Mouse (Mus musculus) liver, embryonic 14.5 days (tissue): ENCODE measurements at regions not wholly inside any gene's neighbourhood (a gene's known extent, or its start where the extent isn't known, plus 50 kb on each side); places are given as distances from the start of the nearest gene placed in this dataset.

Experiments
- ATAC-seq: fragments of 200-750 bp; cut with Nextera tagmentation; 2 replicates; pipeline ENCODE4 v1.8.0; 2017; ENCODE audit warnings: moderate number of reproducible peaks, mild to moderate bottlenecking, moderate library complexity; ENCODE audit not compliant: insufficient read depth
- DNase-seq, 3 experiments: peaks; one replicate each; pipeline ENCODE4 v3.0.0-alpha.2; 2012 to 2013; ENCODE audit warnings: low read depth in 3 of 3, low spot score in 3 of 3
- H3K27ac ChIP-seq: fragments of 300-500 bp; sonication (generic); 2 replicates; pipeline ENCODE4 v1.5.1; 2014; ENCODE audit warnings: moderate library complexity, mild to moderate bottlenecking, control low read depth, inconsistent platforms
- H3K27me3 ChIP-seq: fragments of 300-500 bp; sonication (generic); 2 replicates; pipeline ENCODE4 v1.6.1; 2014; ENCODE audit warnings: mild to moderate bottlenecking, low read length, moderate library complexity; ENCODE audit not compliant: control insufficient read depth, insufficient read depth
- H3K36me3 ChIP-seq: fragments of 300-500 bp; sonication (generic); replicated peaks from 2 replicates; pipeline ENCODE4 v1.6.1; 2014; ENCODE audit warnings: low read depth; ENCODE audit not compliant: control insufficient read depth, insufficient read depth
- H3K4me1 ChIP-seq, 2 experiments: fragments of 200-500 bp in 1 of 2; fragments of 300-500 bp in 1 of 2; sonication (generic) in 1 of 2; replicated peaks; 2 replicates each; pipeline ENCODE4 v1.6.1; 2012 to 2014; ENCODE audit warnings: antibody characterized with exemption in 1 of 2, inconsistent platforms in 1 of 2, low read length in 1 of 2; ENCODE audit not compliant: control insufficient read depth in 2 of 2, insufficient read depth in 2 of 2
- H3K4me2 ChIP-seq: fragments of 300-500 bp; sonication (generic); 2 replicates; pipeline ENCODE4 v1.6.1; 2014; ENCODE audit warnings: low read depth, mild to moderate bottlenecking, control low read depth, moderate library complexity
- H3K4me3 ChIP-seq, 2 experiments: fragments of 200-500 bp in 1 of 2; fragments of 300-500 bp in 1 of 2; sonication (generic) in 1 of 2; 2 replicates each; pipeline ENCODE4 v1.5.1; 2012 to 2014; ENCODE audit warnings: low read depth in 2 of 2, low read length in 2 of 2, mild to moderate bottlenecking in 2 of 2, control low read depth in 1 of 2, inconsistent platforms in 1 of 2, moderate library complexity in 1 of 2; ENCODE audit not compliant: insufficient read depth in 1 of 2
- H3K9ac ChIP-seq: fragments of 300-500 bp; sonication (generic); replicated peaks from 2 replicates; pipeline ENCODE4 v1.6.1; 2014; ENCODE audit warnings: mild to moderate bottlenecking, control low read depth, moderate library complexity
- H3K9me3 ChIP-seq: fragments of 300-500 bp; sonication (generic); 2 replicates; pipeline ENCODE4 v1.6.1; 2016; ENCODE audit warnings: low read length, mixed read lengths; ENCODE audit not compliant: control insufficient read depth
- CTCF ChIP-seq: IDR thresholded peaks from 2 replicates; pipeline ENCODE4 v1.5.1; 2016; ENCODE audit warnings: antibody characterized with exemption, low read depth, control low read depth
- EP300 ChIP-seq: IDR thresholded peaks from 2 replicates; pipeline ENCODE4 v1.6.1; 2016; ENCODE audit warnings: antibody characterized with exemption, low read depth
- WGBS: fragments of 180-500 bp; shearing (Covaris S2); extraction: QIAGEN DNeasy Blood & Tissue Kit; methylation state at CpG from one replicate; pipeline ENCODE4 v1.1.7; 2014; ENCODE audit not compliant: insufficient replicate concordance; 5-methylcytosine and 5-hydroxymethylcytosine counted together

- DNase-seq: no peak
- Histone ChIP-seq H3K9me3 (no peaks in the 10 kb centered on the region), H3K27me3 (no peaks in the 10 kb centered on the region), H3K27ac (no peak overlapping the region), H3K4me2 (no peak overlapping the region), H3K9ac (no peak overlapping the region), H3K36me3 (no peaks in the 10 kb centered on the region), H3K4me3 (no peak overlapping the region), H3K4me1 (no peaks in the 10 kb centered on the region; a peak in 1 of 4 replicates)
- WGBS: 64% methylated on average over 13 of the region's 13 CpGs
- TF ChIP-seq EP300 (no peak), CTCF (no peak)
- no peak for ATAC-seq
Observed at GRCm38 (mm10) chr13:70277667-70278591, 359.5 kb downstream of the Ice1 start.

- Histone ChIP-seq H3K4me2 (no peak overlapping the region), H3K9ac (no peak overlapping the region), H3K4me1 (no peaks in the 10 kb centered on the region; a peak in 1 of 4 replicates), H3K9me3 (no peaks in the 10 kb centered on the region), H3K4me3 (no peak overlapping the region), H3K27me3 (no peaks in the 10 kb centered on the region), H3K36me3 (no peaks in the 10 kb centered on the region), H3K27ac (no peak overlapping the region)
- WGBS: 65% methylated on average over 7 of the region's 7 CpGs
- peak in 1 of 3 experiments; percentile 2 for DNase-seq
- ATAC-seq: 0 out of 2 replicates have a peak, but pooled peaks have one; percentile 39
- no peak for TF ChIP-seq CTCF
- TF ChIP-seq EP300: no peak
Observed at GRCm38 (mm10) chr13:70281051-70281847, 356.2 kb downstream of the Ice1 start.

GRCm38 (mm10) chr13:70282731-70283130, 354.7 kb downstream of the Ice1 start:
- Histone ChIP-seq H3K36me3 (no peaks in the 10 kb centered on the region), H3K27ac (no peak overlapping the region), H3K9ac (no peak overlapping the region), H3K4me3 (no peak overlapping the region), H3K4me1 (no peaks in the 10 kb centered on the region; a peak in 1 of 4 replicates), H3K9me3 (no peaks in the 10 kb centered on the region), H3K4me2 (no peak overlapping the region), H3K27me3 (no peaks in the 10 kb centered on the region)
- no peak for TF ChIP-seq CTCF
- no peak for TF ChIP-seq EP300
- no peak for DNase-seq
- no peak for ATAC-seq
- WGBS: 29% methylated on average over 4 of the region's 4 CpGs

- WGBS: 47% methylated on average over 5 of the region's 5 CpGs
- H3K9ac ChIP-seq: no peak overlapping the region
- no peaks in the 10 kb centered on the region for H3K36me3 ChIP-seq
- no peak overlapping the region for H3K4me2 ChIP-seq
- no peak overlapping the region for H3K4me3 ChIP-seq
- TF ChIP-seq CTCF (no peak), EP300 (no peak)
- H3K27ac ChIP-seq: no peak overlapping the region
- DNase-seq (no peak), ATAC-seq (no peak)
- no peaks in the 10 kb centered on the region; a peak in 1 of 4 replicates for H3K4me1 ChIP-seq
- no peaks in the 10 kb centered on the region for H3K27me3 ChIP-seq
- H3K9me3 ChIP-seq: no peaks in the 10 kb centered on the region
Observed at GRCm38 (mm10) chr13:70283231-70283630, 354.2 kb downstream of the Ice1 start.

- H3K27me3 ChIP-seq: no peaks in the 10 kb centered on the region
- no peak overlapping the region for H3K4me3 ChIP-seq
- H3K4me1 ChIP-seq: no peaks in the 10 kb centered on the region
- 56% methylated on average over 3 of the region's 3 CpGs for WGBS
- no peaks in the 10 kb centered on the region for H3K36me3 ChIP-seq
- H3K27ac ChIP-seq: no peak overlapping the region
- no peaks in the 10 kb centered on the region for H3K9me3 ChIP-seq
- TF ChIP-seq EP300 (no peak), CTCF (no peak)
- ATAC-seq: no peak
- no peak for DNase-seq
- H3K9ac ChIP-seq: no peak overlapping the region
- H3K4me2 ChIP-seq: no peak overlapping the region
Observed at GRCm38 (mm10) chr13:70292713-70293112, 344.7 kb downstream of the Ice1 start.
